Mouse (Mus musculus): ENCODE measurements around the gene Atg10. TPM values are rescaled to one million over a fixed set of nuclear protein-coding genes. Genes with fewer than 3 reads are reported as not detected.

The Atg10 gene
- total RNA-seq, 2 experiments from 2014 or later: 11.1 to 12.0 TPM

- no peak for DNase-seq (ENCODE audit: low spot score in 2 of 2)
Observed at GRCm38 (mm10) chr13:91129071-91129470, 94.7 kb downstream of the Atg10 start.

GRCm38 (mm10) chr13:91128581-91128980 lies 95.2 kb downstream of the Atg10 start:
- peak in 1 of 2 experiments; percentile 20 for DNase-seq (ENCODE audit: low spot score in 2 of 2)

GRCm38 (mm10) chr13:91118156-91118555 lies 105.6 kb downstream of the Atg10 start:
- no peak for DNase-seq (ENCODE audit: low spot score in 2 of 2)

GRCm38 (mm10) chr13:91114880-91115279 lies 108.9 kb downstream of the Atg10 start:
- no peak for DNase-seq (ENCODE audit: low spot score in 2 of 2)

- DNase-seq (ENCODE audit: low spot score in 2 of 2): no peak
Observed at GRCm38 (mm10) chr13:91107308-91107946, 116.3 kb downstream of the Atg10 start.

- no peak for DNase-seq (ENCODE audit: low spot score in 2 of 2)
Observed at GRCm38 (mm10) chr13:91102238-91102637, 121.5 kb downstream of the Atg10 start.

GRCm38 (mm10) chr13:91100417-91100816 lies 123.4 kb downstream of the Atg10 start:
- DNase-seq (ENCODE audit: low spot score in 2 of 2): no peak

- no peak for DNase-seq (ENCODE audit: low spot score in 2 of 2)
Observed at GRCm38 (mm10) chr13:91094851-91095250, 128.9 kb downstream of the Atg10 start.

GRCm38 (mm10) chr13:91094196-91094595 lies 129.6 kb downstream of the Atg10 start:
- peak; percentile 26 to 28 for DNase-seq (ENCODE audit: low spot score in 2 of 2)

GRCm38 (mm10) chr13:91093610-91094009 lies 130.2 kb downstream of the Atg10 start:
- DNase-seq (ENCODE audit: low spot score in 2 of 2): no peak

GRCm38 (mm10) chr13:91093162-91093561 lies 130.6 kb downstream of the Atg10 start:
- peak; percentile 41 to 64 for DNase-seq (ENCODE audit: low spot score in 2 of 2)

- DNase-seq (ENCODE audit: low spot score in 2 of 2): no peak
Observed at GRCm38 (mm10) chr13:91091731-91092190, 132.0 kb downstream of the Atg10 start.

- DNase-seq (ENCODE audit: low spot score in 2 of 2): no peak
Observed at GRCm38 (mm10) chr13:91090861-91091730, 132.7 kb downstream of the Atg10 start.

GRCm38 (mm10) chr13:91086361-91086900 lies 137.3 kb downstream of the Atg10 start:
- DNase-seq (ENCODE audit: low spot score in 2 of 2): no peak

- DNase-seq (ENCODE audit: low spot score in 2 of 2): no peak
Observed at GRCm38 (mm10) chr13:91072351-91072750, 151.4 kb downstream of the Atg10 start.

GRCm38 (mm10) chr13:91060871-91061270 lies 162.9 kb downstream of the Atg10 start:
- no peak for DNase-seq (ENCODE audit: low spot score in 2 of 2)

GRCm38 (mm10) chr13:91048171-91048570 lies 175.6 kb downstream of the Atg10 start:
- DNase-seq (ENCODE audit: low spot score in 2 of 2): no peak

GRCm38 (mm10) chr13:91046851-91047250 lies 176.9 kb downstream of the Atg10 start:
- no peak for DNase-seq (ENCODE audit: low spot score in 2 of 2)

- DNase-seq (ENCODE audit: low spot score in 2 of 2): no peak
Observed at GRCm38 (mm10) chr13:91041236-91041635, 182.5 kb downstream of the Atg10 start.

- DNase-seq (ENCODE audit: low spot score in 2 of 2): no peak
Observed at GRCm38 (mm10) chr13:91040421-91040820, 183.3 kb downstream of the Atg10 start.

- peak; percentile 58 to 67 for DNase-seq (ENCODE audit: low spot score in 2 of 2)
Observed at GRCm38 (mm10) chr13:91039201-91039807, 184.5 kb downstream of the Atg10 start.

- DNase-seq (ENCODE audit: low spot score in 2 of 2): no peak
Observed at GRCm38 (mm10) chr13:91038636-91039035, 185.1 kb downstream of the Atg10 start.
